Mouse (Mus musculus) MEL (cell line): ENCODE results near the gene AI854703. TPM values are rescaled to one million over a fixed set of nuclear protein-coding genes. Genes with fewer than 3 reads are reported as not detected.

Experiments used
- DNase-seq: peaks from one replicate; pipeline ENCODE4 v3.0.0; 2011; ENCODE audit warnings: low read depth, low spot score
- H3K27ac ChIP-seq: 2 replicates; pipeline ENCODE4 v1.5.1; 2012; ENCODE audit warnings: low read depth, mild to moderate bottlenecking, control low read depth, low read length, moderate library complexity; ENCODE audit not compliant: control insufficient read depth
- H3K27me3 ChIP-seq, 2 experiments: fragments of 150-350 bp in 1 of 2; sonication (generic) in 1 of 2; 2 replicates each; pipeline ENCODE4 v1.6.1; 2012; ENCODE audit warnings: low read length in 2 of 2, mild to moderate bottlenecking in 2 of 2, improper control_type of control experiment in 1 of 2, moderate library complexity in 1 of 2; ENCODE audit not compliant: insufficient read depth in 2 of 2, control insufficient read depth in 1 of 2
- H3K36me3 ChIP-seq, 2 experiments: 2 replicates each; pipeline ENCODE4 v1.6.1; 2012 to 2014; ENCODE audit warnings: low read length in 2 of 2, improper control_type of control experiment in 1 of 2, inconsistent platforms in 1 of 2, mild to moderate bottlenecking in 1 of 2; ENCODE audit not compliant: insufficient read depth in 2 of 2, control insufficient read depth in 1 of 2
- H3K4me1 ChIP-seq, 2 experiments: fragments of 150-350 bp in 1 of 2; sonication (generic) in 1 of 2; 2 replicates each; pipeline ENCODE4 v1.6.1; 2012; ENCODE audit warnings: low read length in 2 of 2, improper control_type of control experiment in 1 of 2, mild to moderate bottlenecking in 1 of 2; ENCODE audit not compliant: insufficient read depth in 2 of 2, control insufficient read depth in 1 of 2
- H3K4me3 ChIP-seq, 2 experiments: fragments of 150-350 bp in 1 of 2; sonication (generic) in 1 of 2; 2 replicates each; pipeline ENCODE4 v1.5.1; 2012; ENCODE audit warnings: low read depth in 2 of 2, low read length in 2 of 2, mild to moderate bottlenecking in 2 of 2, moderate library complexity in 2 of 2, control low read depth in 1 of 2, improper control_type of control experiment in 1 of 2; ENCODE audit not compliant: control insufficient read depth in 1 of 2, insufficient read depth in 1 of 2
- H3K79me2 ChIP-seq: 2 replicates; pipeline ENCODE4 v1.6.1; 2012; ENCODE audit warnings: mild to moderate bottlenecking, low read length, moderate library complexity; ENCODE audit not compliant: control insufficient read depth, poor library complexity, insufficient read depth
- H3K9ac ChIP-seq: 2 replicates; pipeline ENCODE4 v1.6.1; 2012; ENCODE audit warnings: low read depth, mild to moderate bottlenecking, control low read depth, low read length, moderate library complexity; ENCODE audit not compliant: control insufficient read depth, poor library complexity, severe bottlenecking
- H3K9me3 ChIP-seq: fragments of 150-350 bp; sonication (generic); replicated peaks from 2 replicates; pipeline ENCODE4 v1.6.1; 2012; ENCODE audit warnings: mild to moderate bottlenecking, low read length, improper control_type of control experiment, moderate library complexity; ENCODE audit not compliant: insufficient read depth
- BHLHE40 ChIP-seq: IDR thresholded peaks from 2 replicates; pipeline ENCODE4 v1.6.1; 2012; ENCODE audit warnings: low read depth, mild to moderate bottlenecking, inconsistent platforms, low read length, improper control_type of control experiment, borderline replicate concordance
- CHD2 ChIP-seq: IDR thresholded peaks from 2 replicates; pipeline ENCODE4 v1.6.1; 2011; ENCODE audit warnings: low read length, improper control_type of control experiment
- POLR2A ChIP-seq, 2 experiments: IDR thresholded peaks; 2 replicates each; pipeline ENCODE4 v1.6.1; 2011 to 2012; ENCODE audit warnings: low read length in 2 of 2, mild to moderate bottlenecking in 2 of 2, control low read depth in 1 of 2, improper control_type of control experiment in 1 of 2, low read depth in 1 of 2, moderate library complexity in 1 of 2; ENCODE audit not compliant: control insufficient read depth in 1 of 2, insufficient read depth in 1 of 2, poor library complexity in 1 of 2
- SIN3A ChIP-seq: IDR thresholded peaks from 2 replicates; pipeline ENCODE4 v1.6.1; 2012; ENCODE audit warnings: low read length, improper control_type of control experiment, inconsistent platforms
- TAL1 ChIP-seq: IDR thresholded peaks from 2 replicates; pipeline ENCODE4 v1.6.1; 2012; ENCODE audit warnings: mild to moderate bottlenecking, inconsistent platforms, low read length, moderate library complexity, mixed read lengths
- TCF12 ChIP-seq: IDR thresholded peaks from 2 replicates; pipeline ENCODE4 v1.6.1; 2014; ENCODE audit warnings: low read depth, mild to moderate bottlenecking, inconsistent platforms, low read length, improper control_type of control experiment, moderate library complexity
- polyA plus RNA-seq, 2 experiments: library from polyadenylated mRNA; stranded (reverse) in 1 of 2; unstranded in 1 of 2; fragments of >175 nt in 1 of 2; fragments of >200 nt in 1 of 2; gene quantifications; 2 replicates each; pipeline versions ENCODE4 v1.2.1 to v1.2.4; 2012; ENCODE audit warnings: low replicate concordance in 2 of 2, low read depth in 1 of 2; ENCODE audit not compliant: insufficient read length in 2 of 2, insufficient read depth in 1 of 2, missing spikeins in 1 of 2
- total RNA-seq: library from RNA; depleted of rRNA; stranded (reverse); fragments of 300-350 nt; gene quantifications from 2 replicates; pipeline ENCODE4 v1.2.3, GENCODE M21; 2012; rRNA removed

Gene AI854703
- total and polyA plus RNA-seq, 3 experiments = not detected

- no peak for DNase-seq
- H3K27me3 ChIP-seq = no peaks in the 10 kb centered on the region
- no peak overlapping the region for H3K27ac ChIP-seq
- H3K9ac ChIP-seq = no peak overlapping the region
- H3K79me2 ChIP-seq = no peaks in the 10 kb centered on the region
- no peaks in the 10 kb centered on the region for H3K4me1 ChIP-seq
- no peak overlapping the region for H3K4me3 ChIP-seq
- no peaks in the 10 kb centered on the region for H3K9me3 ChIP-seq
- TF ChIP-seq BHLHE40 (no peak), POLR2A (IDR thresholded peaks at IDR 0.05; ENCODE audit: control insufficient read depth in 1 of 2, insufficient read depth in 1 of 2, low read depth in 1 of 2, low read length in 2 of 2, poor library complexity in 1 of 2) (no peak), TCF12 (no peak), CHD2 (no peak), SIN3A (no peak), TAL1 (no peak)
- H3K36me3 ChIP-seq = no peaks in the 10 kb centered on the region
Measured at GRCm38 (mm10) chr6:48682271-48682670, 55.7 kb downstream of the AI854703 start.

Other genes starting within 250 kb of the AI854703 start
- gene Krba1, start 231.2 kb upstream of the AI854703 start, total RNA-seq = 4.8 and 4.9 TPM in 2 replicates
- gene Krba1, start 231.2 kb upstream of the AI854703 start, polyA plus RNA-seq = 1 to 10 TPM in 1 of 2 experiments, not detected in 1; 8.7 TPM
- 0.85 and 1.0 TPM in 2 replicates for gene Zfp467, start 180.9 kb upstream of the AI854703 start, total RNA-seq
- 1 to 10 TPM in 1 of 2 experiments, not detected in 1; 5.7 TPM for gene Zfp467, start 180.9 kb upstream of the AI854703 start, polyA plus RNA-seq
- gene Sspo, start 178.5 kb upstream of the AI854703 start, total RNA-seq = not detected in 2 replicates
- not detected for gene Sspo, start 178.5 kb upstream of the AI854703 start, polyA plus RNA-seq
- not detected in 2 replicates for gene Atp6v0e2, start 89.1 kb upstream of the AI854703 start, total RNA-seq
- gene Atp6v0e2, start 89.1 kb upstream of the AI854703 start, polyA plus RNA-seq = not detected
- gene Lrrc61, start 72.0 kb upstream of the AI854703 start, total RNA-seq = not detected in 2 replicates
- not detected for gene Lrrc61, start 72.0 kb upstream of the AI854703 start, polyA plus RNA-seq
- not detected in 2 replicates for gene Rarres2, start 54.0 kb upstream of the AI854703 start, total RNA-seq
- gene Rarres2, start 54.0 kb upstream of the AI854703 start, polyA plus RNA-seq = not detected
- gene Gm45021, start 37.2 kb upstream of the AI854703 start, total RNA-seq = not detected in 2 replicates
- gene Gm45021, start 37.2 kb upstream of the AI854703 start, polyA plus RNA-seq = not detected
- not detected in 2 replicates for gene Repin1, start 32.9 kb upstream of the AI854703 start, total RNA-seq
- gene Repin1, start 32.9 kb upstream of the AI854703 start, polyA plus RNA-seq = not detected
- gene Gm44965, start 32.8 kb upstream of the AI854703 start, total RNA-seq = not detected in 2 replicates
- not detected for gene Gm44965, start 32.8 kb upstream of the AI854703 start, polyA plus RNA-seq
- not detected in 2 replicates for gene Zfp775, start 24.7 kb upstream of the AI854703 start, total RNA-seq
- gene Zfp775, start 24.7 kb upstream of the AI854703 start, polyA plus RNA-seq = not detected
- not detected in 2 replicates for gene Gimap8, start 20.5 kb downstream of the AI854703 start, total RNA-seq
- not detected for gene Gimap8, start 20.5 kb downstream of the AI854703 start, polyA plus RNA-seq
- gene Gimap9, start 49.4 kb downstream of the AI854703 start, total RNA-seq = 3.8 and 4.8 TPM in 2 replicates
- gene Gimap9, start 49.4 kb downstream of the AI854703 start, polyA plus RNA-seq = 1 to 10 TPM in 1 of 2 experiments, not detected in 1; 6.2 TPM
- gene Gimap4, start 57.8 kb downstream of the AI854703 start, total RNA-seq = 0.12 TPM in 1 of 2 replicates, not detected in the other
- gene Gimap4, start 57.8 kb downstream of the AI854703 start, polyA plus RNA-seq = under 1 TPM in 1 of 2 experiments, not detected in 1; 0.25 TPM
- gene Gimap6, start 81.5 kb downstream of the AI854703 start, total RNA-seq = not detected in 2 replicates
- not detected for gene Gimap6, start 81.5 kb downstream of the AI854703 start, polyA plus RNA-seq
- not detected in 2 replicates for gene Gm28053, start 91.8 kb downstream of the AI854703 start, total RNA-seq
- not detected for gene Gm28053, start 91.8 kb downstream of the AI854703 start, polyA plus RNA-seq
- not detected in 2 replicates for gene Gimap7, start 91.9 kb downstream of the AI854703 start, total RNA-seq
- not detected for gene Gimap7, start 91.9 kb downstream of the AI854703 start, polyA plus RNA-seq
- not detected in 2 replicates for gene Gimap1, start 112.3 kb downstream of the AI854703 start, total RNA-seq
- gene Gimap1, start 112.3 kb downstream of the AI854703 start, polyA plus RNA-seq = not detected
- not detected in 2 replicates for gene Gimap5, start 119.4 kb downstream of the AI854703 start, total RNA-seq
- gene Gimap5, start 119.4 kb downstream of the AI854703 start, polyA plus RNA-seq = not detected
- not detected in 2 replicates for gene Gimap3, start 144.1 kb downstream of the AI854703 start, total RNA-seq
- gene Gimap3, start 144.1 kb downstream of the AI854703 start, polyA plus RNA-seq = not detected
- gene Tmem176a, start 214.2 kb downstream of the AI854703 start, total RNA-seq = 3.9 TPM in 2 replicates
- gene Tmem176a, start 214.2 kb downstream of the AI854703 start, polyA plus RNA-seq = 10 to 100 TPM in 1 of 2 experiments, not detected in 1; 18.5 TPM
- 22.2 and 23.0 TPM in 2 replicates for gene Tmem176b, start 214.7 kb downstream of the AI854703 start, total RNA-seq
- 10 to 100 TPM in 1 of 2 experiments, not detected in 1; 77.0 TPM for gene Tmem176b, start 214.7 kb downstream of the AI854703 start, polyA plus RNA-seq
- not detected in 2 replicates for gene Aoc1, start 246.1 kb downstream of the AI854703 start, total RNA-seq
- gene Aoc1, start 246.1 kb downstream of the AI854703 start, polyA plus RNA-seq = not detected